Mouse (Mus musculus) myocyte (in vitro differentiated cells): ENCODE results near the gene Zfhx3. TPM values are rescaled to one million over a fixed set of nuclear protein-coding genes. Genes with fewer than 3 reads are reported as not detected.

Experiments used
- H3K27me3 ChIP-seq: one replicate; pipeline ENCODE4 v1.6.1; 2011; ENCODE audit not compliant: control insufficient read depth, insufficient read depth, insufficient read length
- H3K36me3 ChIP-seq: one replicate; pipeline ENCODE4 v1.6.1; 2011; ENCODE audit not compliant: control insufficient read depth, insufficient read depth
- H3K4me2 ChIP-seq: one replicate; pipeline ENCODE4 v1.6.1; 2011; ENCODE audit warnings: low read depth, control low read depth
- H3K4me3 ChIP-seq: one replicate; pipeline ENCODE4 v1.5.1; 2011; ENCODE audit warnings: mild to moderate bottlenecking, control low read depth, moderate library complexity
- H3K79me2 ChIP-seq: one replicate; pipeline ENCODE4 v1.6.1; 2011; ENCODE audit not compliant: control insufficient read depth, insufficient read depth
- H3ac ChIP-seq: one replicate; pipeline ENCODE4 v1.6.1; 2011; ENCODE audit not compliant: control insufficient read depth, insufficient read length
- CEBPB ChIP-seq: IDR thresholded peaks from 2 replicates; pipeline ENCODE4 v1.6.1; 2011; ENCODE audit warnings: mild to moderate bottlenecking, moderate library complexity; ENCODE audit not compliant: poor library complexity, insufficient read depth, severe bottlenecking
- E2F4 ChIP-seq: IDR thresholded peaks from one replicate; pipeline ENCODE4 v1.6.1; 2011; ENCODE audit warnings: mild to moderate bottlenecking, control low read depth, moderate library complexity; ENCODE audit not compliant: insufficient read depth
- MAX ChIP-seq: IDR thresholded peaks from one replicate; pipeline ENCODE4 v1.6.1; 2011; ENCODE audit warnings: low read depth, mild to moderate bottlenecking, control low read depth
- MYOD1 ChIP-seq, 3 experiments: IDR thresholded peaks; one replicate each; pipeline ENCODE4 v1.6.1; 2011; ENCODE audit warnings: control low read depth in 2 of 3, low read depth in 2 of 3, mild to moderate bottlenecking in 2 of 3, moderate library complexity in 1 of 3; ENCODE audit not compliant: insufficient read length in 2 of 3, control insufficient read depth in 1 of 3
- MYOG ChIP-seq, 3 experiments: IDR thresholded peaks; one replicate each; pipeline ENCODE4 v1.6.1; 2011; ENCODE audit warnings: control low read depth in 2 of 3, low read depth in 2 of 3, mild to moderate bottlenecking in 2 of 3; ENCODE audit not compliant: insufficient read length in 2 of 3, control insufficient read depth in 1 of 3, insufficient read depth in 1 of 3
- POLR2A ChIP-seq: IDR thresholded peaks from one replicate; pipeline ENCODE4 v1.6.1; 2011; ENCODE audit warnings: low read depth, mild to moderate bottlenecking, control low read depth, moderate library complexity; ENCODE audit not compliant: insufficient read length
- POLR2AphosphoS2 ChIP-seq: IDR thresholded peaks from one replicate; pipeline ENCODE4 v1.6.1; 2011; ENCODE audit warnings: low read depth, control low read depth; ENCODE audit not compliant: insufficient read length
- REST ChIP-seq: IDR thresholded peaks from one replicate; pipeline ENCODE4 v1.6.1; 2011; ENCODE audit warnings: mild to moderate bottlenecking, control low read depth, moderate library complexity; ENCODE audit not compliant: insufficient read depth, insufficient read length
- SRF ChIP-seq: IDR thresholded peaks from one replicate; pipeline ENCODE4 v1.6.1; 2011; ENCODE audit warnings: low read depth; ENCODE audit not compliant: control insufficient read depth, insufficient read length
- TCF12 ChIP-seq: IDR thresholded peaks from one replicate; pipeline ENCODE4 v1.6.1; 2011; ENCODE audit warnings: mild to moderate bottlenecking, control low read depth; ENCODE audit not compliant: poor library complexity, insufficient read depth, severe bottlenecking
- TCF3 ChIP-seq: IDR thresholded peaks from one replicate; pipeline ENCODE4 v1.6.1; 2011; ENCODE audit warnings: low read depth, control low read depth; ENCODE audit not compliant: insufficient read length
- USF1 ChIP-seq: IDR thresholded peaks from one replicate; pipeline ENCODE4 v1.6.1; 2011; ENCODE audit warnings: low read depth, mild to moderate bottlenecking, control low read depth, moderate library complexity
- polyA plus RNA-seq: library from polyadenylated mRNA; unstranded; fragments of >200 nt; fragmentation: generic; extraction: Trizol; gene quantifications from one replicate; pipeline ENCODE4 v1.2.1, GENCODE M21; 2012; ENCODE audit warnings: missing spikeins

The Zfhx3 gene
- polyA plus RNA-seq, 1 experiment = 3.0 TPM

DNA sequence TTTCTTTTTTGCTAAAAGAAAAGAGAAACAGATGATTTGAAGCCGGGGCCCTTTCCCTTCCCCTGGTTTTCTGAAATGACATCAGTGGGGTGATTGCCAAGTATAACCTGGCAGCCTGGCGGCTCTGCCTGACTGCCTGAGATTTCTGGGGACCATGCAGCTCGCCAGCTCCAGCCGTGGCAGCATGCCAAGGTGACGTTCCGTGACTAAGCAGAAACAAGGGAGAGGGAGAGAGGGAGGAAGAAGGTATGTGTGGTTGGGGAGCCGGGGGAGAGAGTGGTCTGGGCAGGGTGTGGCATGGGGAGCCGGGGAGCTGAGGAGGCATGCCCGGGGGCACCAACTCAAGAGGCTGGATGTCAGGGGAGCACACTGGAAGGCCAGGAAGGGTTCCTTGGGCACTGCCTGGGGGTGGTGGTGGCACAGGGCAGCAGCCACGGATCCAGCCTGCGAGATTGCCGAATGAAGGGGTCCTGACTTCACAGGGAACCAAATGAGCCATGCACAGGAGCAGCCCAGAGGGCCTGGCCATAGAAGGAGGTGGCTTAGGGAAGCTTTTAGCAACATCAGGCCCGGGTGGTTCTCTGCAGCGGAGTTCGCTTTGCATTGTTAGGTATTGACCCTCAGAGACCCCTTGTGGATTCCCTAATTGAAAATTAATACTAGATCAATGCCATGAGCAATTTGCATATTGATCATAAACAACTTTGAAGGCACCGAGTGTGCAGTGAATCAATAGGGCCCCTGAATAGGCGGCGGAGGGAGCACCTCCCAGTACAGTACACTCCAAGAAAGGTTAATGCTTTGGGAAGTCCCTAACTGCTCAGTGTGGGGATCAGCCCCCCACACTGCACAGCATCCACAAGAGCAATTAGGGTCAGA lies 954.3 kb downstream of the Zfhx3 start:
- Histone ChIP-seq H3K4me2 (peak overlapping the region; percentile 64), H3K79me2 (no peaks in the 10 kb centered on the region), H3K27me3 (no peaks in the 10 kb centered on the region), H3K4me3 (no peak overlapping the region), H3K36me3 (peaks cover 4% of the 10 kb centered on the region), H3ac (no peak overlapping the region)
- no peak for TF ChIP-seq CEBPB
- no peak for TF ChIP-seq MYOG (IDR thresholded peaks at IDR 0.05; ENCODE audit: control insufficient read depth in 1 of 3, insufficient read depth in 1 of 3, insufficient read length in 2 of 3, low read depth in 2 of 3)

DNA sequence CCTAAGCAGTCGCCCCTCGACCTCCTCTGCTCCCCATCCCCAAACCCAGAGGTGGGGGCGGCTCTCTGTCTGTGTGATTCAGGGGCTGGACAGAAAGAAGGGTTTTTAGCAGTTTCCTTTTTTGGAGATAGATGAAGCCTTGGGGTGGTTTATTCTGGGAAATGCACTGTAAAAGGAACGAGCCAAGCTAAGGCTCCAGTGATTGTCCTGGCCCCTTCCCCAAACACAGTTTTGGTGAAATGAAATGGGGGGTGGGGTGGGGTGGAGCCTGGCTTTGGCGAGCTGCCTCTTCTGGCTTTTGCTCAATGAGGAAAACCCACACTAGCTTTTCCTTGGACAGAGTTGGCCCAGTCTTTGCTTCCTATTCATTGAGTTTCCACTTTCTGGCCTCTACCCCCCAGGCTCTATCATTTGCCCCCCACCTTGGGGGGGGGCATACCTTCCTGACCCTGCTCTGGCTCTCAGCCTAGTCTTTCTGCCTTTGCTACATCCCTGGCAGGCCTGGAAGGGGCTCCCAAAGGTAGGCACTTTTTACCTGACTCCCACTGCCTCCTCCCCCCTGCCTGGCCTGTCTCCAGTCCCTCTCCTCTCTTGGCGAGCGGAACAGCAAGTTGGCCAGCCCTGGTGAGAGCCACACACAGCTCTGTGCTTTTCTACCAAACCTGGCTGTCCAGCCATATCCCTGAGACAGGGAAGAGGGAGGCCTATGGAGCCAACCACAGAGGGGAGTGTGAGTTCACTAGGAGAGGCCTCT lies 955.1 kb downstream of the Zfhx3 start:
- TF ChIP-seq USF1 = no peak
- TF ChIP-seq MYOG (IDR thresholded peaks at IDR 0.05; ENCODE audit: control insufficient read depth in 1 of 3, insufficient read depth in 1 of 3, insufficient read length in 2 of 3, low read depth in 2 of 3) = no peak
- TF ChIP-seq MYOD1 (IDR thresholded peaks at IDR 0.05; ENCODE audit: control insufficient read depth in 1 of 3, insufficient read length in 2 of 3, low read depth in 2 of 3) = no peak
- no peak for TF ChIP-seq TCF3
- TF ChIP-seq MAX = no peak
- no peak for TF ChIP-seq POLR2A
- TF ChIP-seq REST = no peak
- no peak for TF ChIP-seq SRF
- no peak for TF ChIP-seq POLR2AphosphoS2
- no peak for TF ChIP-seq TCF12
- TF ChIP-seq CEBPB = no peak
- no peak for TF ChIP-seq E2F4

DNA sequence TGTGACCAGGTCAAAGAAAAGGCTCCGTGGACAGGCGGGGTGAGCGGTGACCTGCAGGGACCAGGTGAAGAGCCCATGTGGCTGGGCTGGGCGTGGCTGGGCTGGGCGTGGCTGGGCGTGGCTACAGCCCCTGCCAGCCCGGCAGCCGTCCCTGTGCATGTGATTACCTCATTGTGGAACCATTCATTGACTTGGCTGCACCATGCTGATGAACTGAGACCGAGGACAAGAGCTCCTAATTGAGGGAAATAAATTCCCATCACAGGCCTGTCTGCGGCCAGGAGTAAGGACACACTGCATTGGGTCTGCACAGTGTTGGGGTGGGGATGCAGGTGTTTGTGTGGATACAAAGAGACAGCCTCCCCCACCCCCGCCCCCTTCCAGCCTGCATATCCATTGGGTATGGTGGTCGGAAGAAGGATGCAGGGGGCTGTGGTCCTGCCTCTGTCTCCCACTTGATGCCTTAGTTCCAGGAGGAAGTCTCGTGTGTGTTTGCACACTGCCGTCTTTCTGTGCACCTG lies 956.9 kb downstream of the Zfhx3 start:
- Histone ChIP-seq H3K36me3 (peaks cover 4% of the 10 kb centered on the region), H3ac (no peak overlapping the region), H3K79me2 (no peaks in the 10 kb centered on the region), H3K27me3 (no peaks in the 10 kb centered on the region), H3K4me3 (no peak overlapping the region), H3K4me2 (no peak overlapping the region)
- no peak for TF ChIP-seq MAX
- TF ChIP-seq MYOG (IDR thresholded peaks at IDR 0.05; ENCODE audit: control insufficient read depth in 1 of 3, insufficient read depth in 1 of 3, insufficient read length in 2 of 3, low read depth in 2 of 3) = no peak
- no peak for TF ChIP-seq CEBPB

More for the DNA sequence above, 955.1 kb downstream of the Zfhx3 start:
- Histone ChIP-seq H3K4me3 (no peak overlapping the region), H3K4me2 (peak overlapping the region; percentile 64), H3ac (no peak overlapping the region), H3K27me3 (no peaks in the 10 kb centered on the region), H3K36me3 (peaks cover 4% of the 10 kb centered on the region), H3K79me2 (no peaks in the 10 kb centered on the region)

DNA sequence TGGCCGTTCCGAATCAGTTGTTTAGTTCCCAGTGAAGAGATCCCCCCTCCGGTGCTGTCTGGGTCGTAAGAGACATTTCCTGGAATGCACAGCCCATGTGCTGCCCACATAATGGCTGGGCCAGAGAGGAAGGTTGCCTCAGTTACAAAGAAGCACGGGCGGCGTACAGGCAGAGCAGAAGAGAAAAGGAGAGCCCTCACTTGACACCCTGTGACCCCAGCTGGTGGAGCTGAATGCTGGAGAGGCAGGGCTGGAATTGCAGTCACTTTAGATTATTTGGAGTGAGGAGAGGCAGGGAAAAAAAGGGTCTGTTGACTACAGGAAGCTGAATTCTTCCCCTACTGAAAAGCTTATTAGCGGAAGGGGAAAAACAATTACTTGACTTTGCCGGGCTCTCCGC lies 958.1 kb downstream of the Zfhx3 start:
- Histone ChIP-seq H3K36me3 (peaks cover 4% of the 10 kb centered on the region), H3K27me3 (no peaks in the 10 kb centered on the region), H3K4me3 (no peak overlapping the region), H3K4me2 (no peak overlapping the region), H3K79me2 (no peaks in the 10 kb centered on the region), H3ac (no peak overlapping the region)
- TF ChIP-seq USF1 (no peak), MAX (no peak), MYOG (IDR thresholded peaks at IDR 0.05; ENCODE audit: control insufficient read depth in 1 of 3, insufficient read depth in 1 of 3, insufficient read length in 2 of 3, low read depth in 2 of 3) (no peak), REST (no peak), TCF3 (no peak), E2F4 (no peak), POLR2AphosphoS2 (no peak), TCF12 (no peak), MYOD1 (IDR thresholded peaks at IDR 0.05; ENCODE audit: control insufficient read depth in 1 of 3, insufficient read length in 2 of 3, low read depth in 2 of 3) (no peak), SRF (no peak), POLR2A (no peak), CEBPB (no peak)

DNA sequence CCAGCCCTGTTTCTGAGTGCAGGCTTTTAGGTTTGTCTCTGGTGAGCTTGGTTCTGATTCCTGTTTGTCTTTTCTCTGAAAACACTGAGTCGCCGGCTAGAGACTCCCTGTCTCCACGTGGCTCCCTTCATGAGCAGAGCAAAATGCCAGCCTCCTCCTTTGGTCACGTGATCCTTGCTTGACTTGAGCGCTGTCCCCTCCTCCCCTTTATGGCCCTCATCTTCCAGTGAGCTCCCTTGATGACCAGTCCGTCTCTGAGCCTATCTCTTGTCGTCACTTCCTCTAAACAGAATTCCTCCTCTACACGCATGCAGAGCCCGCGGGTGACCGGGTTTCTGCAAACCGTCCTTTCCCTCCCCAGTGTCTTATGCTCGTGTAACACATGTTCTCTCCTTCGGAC lies 958.8 kb downstream of the Zfhx3 start:
- H3ac ChIP-seq = no peak overlapping the region
- no peak overlapping the region for H3K4me3 ChIP-seq
- H3K27me3 ChIP-seq = no peaks in the 10 kb centered on the region
- no peaks in the 10 kb centered on the region for H3K79me2 ChIP-seq
- H3K36me3 ChIP-seq = peaks cover 4% of the 10 kb centered on the region
- H3K4me2 ChIP-seq = no peak overlapping the region
- TF ChIP-seq REST = no peak
- TF ChIP-seq MYOD1 (IDR thresholded peaks at IDR 0.05; ENCODE audit: control insufficient read depth in 1 of 3, insufficient read length in 2 of 3, low read depth in 2 of 3) = no peak
- TF ChIP-seq POLR2AphosphoS2 = no peak
- TF ChIP-seq MYOG (IDR thresholded peaks at IDR 0.05; ENCODE audit: control insufficient read depth in 1 of 3, insufficient read depth in 1 of 3, insufficient read length in 2 of 3, low read depth in 2 of 3) = no peak
- no peak for TF ChIP-seq TCF12
- TF ChIP-seq CEBPB = no peak
- TF ChIP-seq E2F4 = no peak
- no peak for TF ChIP-seq MAX
- no peak for TF ChIP-seq SRF
